ENCODE assay signal across 23 mouse cellular contexts in the genomic region with DNA sequence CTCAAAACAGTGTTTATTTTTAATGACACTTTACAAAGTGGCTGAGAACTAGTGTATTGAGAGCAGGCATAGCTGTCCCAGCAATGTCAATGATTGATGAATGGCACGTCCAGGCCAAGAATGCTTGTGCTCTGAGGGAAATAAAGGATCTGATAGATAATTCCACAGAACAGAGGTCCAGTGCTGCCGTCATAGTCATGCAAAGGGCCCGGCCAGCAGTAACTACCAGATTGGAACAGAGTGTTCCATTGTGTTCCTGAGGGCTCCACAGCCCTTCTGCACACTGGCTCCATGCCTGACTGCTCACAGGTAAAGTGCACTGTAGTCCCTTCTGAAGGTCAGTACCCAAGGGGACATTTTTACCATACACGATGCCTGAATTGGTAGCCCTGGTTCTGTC.
DNase-seq lines count a peak whose midpoint lies in the region; ATAC-seq and TF ChIP-seq lines count a peak whose summit lies in the region.
"Had no signal": no experiment of that assay in that cellular context is flagged by ENCODE, and none has a peak within 500 bp of the region (broad histone marks: within the 10 kb centered on the region; RNA-seq: fewer than 3 reads in every experiment).

No protein-coding gene starts in this region.

- H3K36me3 ChIP-seq in hindbrain, embryonic 11.5 days (ENCODE audit: control insufficient read depth, insufficient read depth, low read length), result no peaks in the 10 kb centered on the region
- no peaks in the 10 kb centered on the region for H3K36me3 ChIP-seq in hindbrain, postnatal 0 days (ENCODE audit: insufficient read depth, low read length)
- no peaks in the 10 kb centered on the region for H3K36me3 ChIP-seq in kidney, postnatal 0 days (ENCODE audit: insufficient read depth, low read length)
- H3K36me3 ChIP-seq: embryonic facial prominence, embryonic 15.5 days; G1E; heart, embryonic 13.5 days; midbrain, embryonic 13.5 days; neural tube, embryonic 13.5 days had no signal

- no peak for DNase-seq in hindbrain, embryonic 11.5 days (ENCODE audit: low spot score)
- DNase-seq in hindbrain, postnatal 0 days (ENCODE audit: low spot score), result no peak
- DNase-seq in kidney, postnatal 0 days (ENCODE audit: low spot score), result no peak
- no peak for DNase-seq in kidney, adult 18-20 months
- peak; percentile 4 for DNase-seq in urinary bladder, postnatal 14 days (ENCODE audit: low spot score)
- no peak for DNase-seq in urinary bladder, postnatal 10 days (ENCODE audit: low spot score)
- DNase-seq in adrenal gland, postnatal 10 days, result no peak
- no peak for DNase-seq in right cerebral cortex, postnatal 14 days
- DNase-seq: adrenal gland, postnatal 25 days; cerebellum, adult 2 months; cerebellum, postnatal 14 days; gastrocnemius, postnatal 10 days; heart, postnatal 10 days; liver; lung, postnatal 4 days; thymus, postnatal 4 days had no signal

- H3K9ac ChIP-seq in hindbrain, embryonic 11.5 days (ENCODE audit: low read depth, low read length), result no peak overlapping the region
- H3K9ac ChIP-seq in hindbrain, postnatal 0 days (replicated peaks; ENCODE audit: low read length), result no peak overlapping the region
- no peak overlapping the region for H3K9ac ChIP-seq in kidney, postnatal 0 days (ENCODE audit: low read depth, low read length)
- H3K9ac ChIP-seq: embryonic facial prominence, embryonic 15.5 days; forebrain, embryonic 13.5 days; heart, embryonic 13.5 days; midbrain, embryonic 13.5 days; neural tube, embryonic 13.5 days had no signal

- H3K27ac ChIP-seq in hindbrain, embryonic 11.5 days (ENCODE audit: low read depth, low read length), result no peak overlapping the region
- H3K27ac ChIP-seq in hindbrain, postnatal 0 days, result no peak overlapping the region
- H3K27ac ChIP-seq in kidney, postnatal 0 days, result no peak overlapping the region
- H3K27ac ChIP-seq: embryonic facial prominence, embryonic 15.5 days; forebrain, embryonic 13.5 days; heart, embryonic 13.5 days; midbrain, embryonic 13.5 days; neural tube, embryonic 13.5 days had no signal

- no peaks in the 10 kb centered on the region for H3K9me3 ChIP-seq in hindbrain, embryonic 11.5 days (ENCODE audit: control insufficient read depth, low read length)
- no peaks in the 10 kb centered on the region for H3K9me3 ChIP-seq in hindbrain, postnatal 0 days (ENCODE audit: low read length)
- H3K9me3 ChIP-seq in kidney, postnatal 0 days (replicated peaks; ENCODE audit: low read length), result no peaks in the 10 kb centered on the region
- H3K9me3 ChIP-seq: embryonic facial prominence, embryonic 15.5 days; forebrain, embryonic 13.5 days; G1E; heart, embryonic 13.5 days; midbrain, embryonic 13.5 days; neural tube, embryonic 13.5 days had no signal

- no peak overlapping the region for H3K4me3 ChIP-seq in hindbrain, embryonic 11.5 days (ENCODE audit: low read depth, low read length)
- no peak overlapping the region for H3K4me3 ChIP-seq in hindbrain, postnatal 0 days (ENCODE audit: low read length)
- no peak overlapping the region for H3K4me3 ChIP-seq in kidney, postnatal 0 days (replicated peaks; ENCODE audit: low read depth, low read length)
- H3K4me3 ChIP-seq: embryonic facial prominence, embryonic 15.5 days; forebrain, embryonic 13.5 days; heart, embryonic 13.5 days; midbrain, embryonic 13.5 days; neural tube, embryonic 13.5 days had no signal

- 52% methylated on average over 4 of the region's 4 CpGs for WGBS in hindbrain, embryonic 11.5 days
- WGBS in hindbrain, postnatal 0 days, result 54% methylated on average over 4 of the region's 4 CpGs
- WGBS in kidney, postnatal 0 days, result 46% methylated on average over 4 of the region's 4 CpGs

- no peaks in the 10 kb centered on the region for H3K4me1 ChIP-seq in hindbrain, embryonic 11.5 days (replicated peaks; ENCODE audit: control insufficient read depth, insufficient read depth, low read length)
- no peaks in the 10 kb centered on the region for H3K4me1 ChIP-seq in hindbrain, postnatal 0 days (ENCODE audit: insufficient read depth, low read length)
- H3K4me1 ChIP-seq in kidney, postnatal 0 days (replicated peaks; ENCODE audit: insufficient read depth, low read length), result no peaks in the 10 kb centered on the region
- H3K4me1 ChIP-seq: embryonic facial prominence, embryonic 15.5 days; forebrain, embryonic 13.5 days; heart, embryonic 13.5 days; midbrain, embryonic 13.5 days; neural tube, embryonic 13.5 days had no signal

- no peak overlapping the region for H3K4me2 ChIP-seq in hindbrain, embryonic 11.5 days (replicated peaks; ENCODE audit: low read depth, low read length)
- H3K4me2 ChIP-seq in hindbrain, postnatal 0 days (ENCODE audit: low read depth, low read length), result no peak overlapping the region
- H3K4me2 ChIP-seq in kidney, postnatal 0 days (ENCODE audit: low read length), result no peak overlapping the region
- H3K4me2 ChIP-seq: embryonic facial prominence, embryonic 15.5 days; forebrain, embryonic 13.5 days; heart, embryonic 13.5 days; midbrain, embryonic 13.5 days; neural tube, embryonic 13.5 days had no signal

- ATAC-seq in hindbrain, embryonic 11.5 days (ENCODE audit: low FRiP score), result 0 out of 2 replicates have a peak, but pooled peaks have one; percentile 51
- no peak for ATAC-seq in hindbrain, postnatal 0 days
- ATAC-seq in kidney, postnatal 0 days (replicated peaks; ENCODE audit: low FRiP score, low read depth), result peak; percentile 33; the same call in 1 of the 2 replicates
- ATAC-seq: forebrain, embryonic 13.5 days; midbrain, embryonic 13.5 days; Patski had no signal

- no peak for TF ChIP-seq CTCF in hindbrain, postnatal 0 days (IDR thresholded peaks at IDR 0.05; ENCODE audit: low read depth)
- TF ChIP-seq CTCF in kidney, postnatal 0 days (IDR thresholded peaks at IDR 0.05; ENCODE audit: low read depth), result no peak

- H3K27me3 ChIP-seq in hindbrain, embryonic 11.5 days (ENCODE audit: control insufficient read depth, insufficient read depth, low read length), result no peaks in the 10 kb centered on the region
- H3K27me3 ChIP-seq in hindbrain, postnatal 0 days (ENCODE audit: insufficient read depth, low read length), result no peaks in the 10 kb centered on the region
- no peaks in the 10 kb centered on the region for H3K27me3 ChIP-seq in kidney, postnatal 0 days (ENCODE audit: insufficient read depth, low read length)
- H3K27me3 ChIP-seq: embryonic facial prominence, embryonic 15.5 days; forebrain, embryonic 13.5 days; heart, embryonic 13.5 days; midbrain, embryonic 13.5 days; neural tube, embryonic 13.5 days had no signal
